Mouse (Mus musculus) forebrain, embryonic 11.5 days (tissue): ENCODE measurements around the gene Acvrl1. TPM values are rescaled to one million over a fixed set of nuclear protein-coding genes. Genes with fewer than 3 reads are reported as not detected.

Experiments used
- ATAC-seq: fragments of 200-750 bp; cut with Nextera tagmentation; replicated peaks from 2 replicates; pipeline ENCODE4 v1.8.0; 2017; ENCODE audit warnings: moderate TSS enrichment; ENCODE audit not compliant: low FRiP score
- DNase-seq: peaks from one replicate; pipeline ENCODE4 v3.0.0-alpha.2; 2017; ENCODE audit warnings: low spot score
- H3K27ac ChIP-seq: fragments of 300-500 bp; sonication (generic); 2 replicates; pipeline ENCODE4 v1.5.1; 2014; ENCODE audit warnings: low read depth, low read length
- H3K27me3 ChIP-seq: fragments of 300-500 bp; sonication (generic); 2 replicates; pipeline ENCODE4 v1.6.1; 2014; ENCODE audit warnings: mild to moderate bottlenecking, low read length, mixed read lengths; ENCODE audit not compliant: control insufficient read depth, insufficient read depth
- H3K36me3 ChIP-seq: fragments of 300-500 bp; sonication (generic); 2 replicates; pipeline ENCODE4 v1.6.1; 2014; ENCODE audit warnings: mild to moderate bottlenecking, low read length, moderate library complexity, mixed read lengths; ENCODE audit not compliant: control insufficient read depth, insufficient read depth
- H3K4me1 ChIP-seq: fragments of 300-500 bp; sonication (generic); replicated peaks from 2 replicates; pipeline ENCODE4 v1.6.1; 2014; ENCODE audit warnings: low read length, mixed read lengths; ENCODE audit not compliant: control insufficient read depth, insufficient read depth
- H3K4me2 ChIP-seq: fragments of 300-500 bp; sonication (generic); 2 replicates; pipeline ENCODE4 v1.6.1; 2014; ENCODE audit warnings: low read depth, mild to moderate bottlenecking, low read length, moderate library complexity, mixed read lengths; ENCODE audit not compliant: severe bottlenecking
- H3K4me3 ChIP-seq: fragments of 300-500 bp; sonication (generic); 2 replicates; pipeline ENCODE4 v1.5.1; 2014; ENCODE audit warnings: low read depth, low read length
- H3K9ac ChIP-seq: fragments of 300-500 bp; sonication (generic); 2 replicates; pipeline ENCODE4 v1.6.1; 2014; ENCODE audit warnings: low read length
- H3K9me3 ChIP-seq: fragments of 300-500 bp; sonication (generic); 2 replicates; pipeline ENCODE4 v1.6.1; 2016; ENCODE audit warnings: low read length, mixed read lengths; ENCODE audit not compliant: control insufficient read depth
- WGBS: fragments of 180-500 bp; shearing (Covaris S2); extraction: QIAGEN DNeasy Blood & Tissue Kit; methylation state at CpG from one replicate; pipeline ENCODE4 v1.1.7; 2014; 5-methylcytosine and 5-hydroxymethylcytosine counted together
- polyA plus RNA-seq: library from polyadenylated mRNA; unstranded; fragments of >200 nt; fragmentation: Nextera tagmentation; extraction: Ambion mirVana; gene quantifications from 2 replicates; pipeline ENCODE4 v1.2.1, GENCODE M21; 2014

Gene Acvrl1
- polyA plus RNA-seq, 1 experiment from 2014 or later, result 7.2 TPM

DNA sequence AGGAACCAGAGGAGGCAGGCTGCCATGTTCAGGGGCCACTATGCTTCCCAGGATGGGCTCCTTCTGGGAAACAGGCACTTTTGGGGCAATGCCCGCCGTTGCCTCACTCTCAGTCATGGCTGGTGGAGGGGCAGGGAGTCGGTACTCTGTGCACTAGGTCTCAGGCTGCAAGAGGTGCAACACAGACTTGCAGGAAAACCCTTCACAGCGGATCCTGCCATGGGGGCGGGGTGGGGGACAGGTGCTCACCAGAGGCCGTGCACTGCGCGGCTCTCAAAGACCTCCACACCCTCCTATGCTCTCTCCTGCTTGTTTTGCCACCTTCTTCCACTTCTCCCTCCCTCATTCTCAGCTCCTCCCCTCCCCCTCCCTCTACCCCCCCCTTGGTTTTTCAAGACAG, 14.3 kb downstream of the Acvrl1 start:
- WGBS, result 60% methylated on average over 8 of the region's 8 CpGs
- Histone ChIP-seq H3K27ac (no peak overlapping the region), H3K27me3 (no peaks in the 10 kb centered on the region), H3K4me3 (no peak overlapping the region), H3K9ac (no peak overlapping the region), H3K4me1 (peaks cover 15% of the 10 kb centered on the region), H3K4me2 (no peak overlapping the region), H3K9me3 (no peaks in the 10 kb centered on the region), H3K36me3 (no peaks in the 10 kb centered on the region)
- DNase-seq (no peak), ATAC-seq (no peak)

DNA sequence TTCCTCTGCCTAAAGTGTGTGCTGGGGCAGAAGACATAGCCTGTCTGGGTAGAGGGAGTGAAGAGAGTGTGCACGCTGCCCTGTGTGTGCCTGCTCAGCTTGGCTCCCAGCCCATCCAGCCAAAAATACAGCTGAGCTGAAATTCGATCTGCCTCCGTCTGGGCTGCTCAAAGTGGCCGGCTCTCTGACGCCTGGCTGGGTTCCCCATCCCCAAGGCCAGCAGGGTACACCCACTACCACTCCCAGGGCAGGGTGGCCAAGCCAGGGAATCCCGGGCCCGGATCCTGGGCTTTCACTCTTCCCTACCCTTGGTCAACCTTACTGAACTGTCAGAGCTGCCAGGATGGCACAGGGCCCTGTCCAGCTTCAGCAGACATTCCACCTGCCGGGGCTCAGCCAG, 15.2 kb downstream of the Acvrl1 start:
- peaks cover 15% of the 10 kb centered on the region for H3K4me1 ChIP-seq
- H3K9me3 ChIP-seq, result no peaks in the 10 kb centered on the region
- H3K27me3 ChIP-seq, result no peaks in the 10 kb centered on the region
- H3K9ac ChIP-seq, result no peak overlapping the region; the same call in 1 of the 2 replicates
- H3K36me3 ChIP-seq, result no peaks in the 10 kb centered on the region
- no peak overlapping the region for H3K27ac ChIP-seq
- H3K4me3 ChIP-seq, result no peak overlapping the region
- no peak overlapping the region for H3K4me2 ChIP-seq
- DNase-seq (no peak), ATAC-seq (no peak)
- WGBS, result 24% methylated on average over 8 of the region's 8 CpGs

DNA sequence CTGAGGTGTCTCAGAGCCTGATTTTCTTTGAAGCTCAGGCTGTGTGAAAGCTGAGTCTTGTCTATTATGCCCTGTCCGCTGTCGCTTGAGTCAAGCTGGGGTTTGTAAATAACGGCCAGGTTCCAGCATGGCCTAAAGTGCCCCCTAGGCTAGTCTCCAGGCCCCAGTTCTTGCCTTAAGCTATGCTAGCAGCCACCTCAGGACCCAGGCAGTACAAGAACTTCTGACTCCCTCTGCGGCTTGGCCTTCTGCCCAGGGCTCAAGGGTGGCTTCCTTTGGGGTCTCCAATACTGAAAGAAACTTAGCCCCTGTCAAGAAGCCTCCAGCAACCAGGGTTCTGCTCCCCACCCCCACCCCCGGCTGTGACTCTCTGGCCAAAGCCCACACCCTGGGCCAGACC, 15.9 kb downstream of the Acvrl1 start:
- Histone ChIP-seq H3K9ac (no peak overlapping the region), H3K4me1 (peaks cover 15% of the 10 kb centered on the region), H3K4me3 (no peak overlapping the region), H3K27me3 (no peaks in the 10 kb centered on the region), H3K27ac (no peak overlapping the region), H3K4me2 (no peak overlapping the region), H3K9me3 (no peaks in the 10 kb centered on the region), H3K36me3 (no peaks in the 10 kb centered on the region)
- DNase-seq, result no peak
- ATAC-seq, result no peak
- 84% methylated on average over 5 of the region's 5 CpGs for WGBS

DNA sequence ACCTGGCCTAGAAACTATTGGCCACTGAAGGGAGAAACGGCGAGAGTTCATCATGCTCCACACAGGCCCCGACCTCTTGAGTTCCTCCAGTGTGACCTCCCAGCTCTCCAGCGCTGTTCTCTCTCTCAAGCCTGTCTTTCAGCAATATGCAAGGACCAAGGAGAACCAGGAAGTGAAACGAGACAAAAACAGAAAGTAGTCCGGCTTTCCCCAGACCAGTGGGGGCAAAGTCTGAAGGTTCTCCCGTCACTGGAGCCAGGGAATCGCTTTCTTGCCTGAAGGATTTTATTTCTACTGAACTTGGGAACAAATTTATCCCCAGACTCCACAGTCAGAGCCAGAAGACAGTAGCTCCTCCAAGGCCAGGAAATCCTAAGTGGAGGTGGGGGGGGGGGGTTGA, 16.5 kb downstream of the Acvrl1 start:
- H3K4me1 ChIP-seq, result peaks cover 10% of the 10 kb centered on the region; the same call in 1 of the 2 replicates
- no peak for ATAC-seq

DNA sequence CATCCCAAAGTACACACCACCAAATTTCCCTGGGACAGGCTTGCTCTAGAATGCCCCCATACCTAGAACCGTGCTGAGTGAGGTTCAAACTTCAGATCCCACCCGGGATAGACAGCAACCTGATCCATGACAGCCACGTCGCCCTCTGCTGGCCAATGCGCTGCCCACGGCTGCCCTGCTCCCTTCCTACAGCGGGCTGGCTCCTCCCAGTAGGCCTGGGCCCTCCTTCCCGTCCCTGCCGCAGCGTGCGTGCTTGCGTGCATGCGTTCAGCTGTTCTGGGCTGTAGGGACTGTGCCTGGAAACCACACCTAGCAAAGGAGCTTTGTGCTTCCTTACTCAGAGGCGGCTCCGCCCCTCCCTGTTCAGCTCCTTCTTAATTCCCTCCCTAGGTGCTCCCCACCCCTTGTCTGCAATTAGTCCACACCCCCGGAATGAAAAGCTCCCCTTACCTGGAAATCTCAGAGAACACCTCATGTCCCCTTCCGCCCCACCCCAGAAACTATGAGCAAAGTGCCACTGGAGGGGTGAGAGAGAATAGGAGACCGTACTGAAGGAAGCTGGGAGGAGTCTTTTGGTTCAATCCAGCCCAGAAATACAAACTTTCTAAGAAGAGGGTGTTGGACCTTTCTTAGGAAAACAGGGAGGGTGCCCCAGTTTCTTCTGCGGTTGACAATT, 17.2 kb downstream of the Acvrl1 start:
- no peak overlapping the region for H3K4me3 ChIP-seq
- peak overlapping the region; percentile 34 for H3K4me2 ChIP-seq
- WGBS, result 10% methylated on average over 19 of the region's 19 CpGs
- DNase-seq (peak; percentile 97), ATAC-seq (peak; percentile 95)
- no peaks in the 10 kb centered on the region for H3K36me3 ChIP-seq
- peak overlapping the region; percentile 41; the same call in 1 of the 2 replicates for H3K9ac ChIP-seq
- no peaks in the 10 kb centered on the region for H3K9me3 ChIP-seq
- no peak overlapping the region for H3K27ac ChIP-seq
- H3K4me1 ChIP-seq, result peaks cover 3% of the 10 kb centered on the region; the same call in 1 of the 2 replicates
- no peaks in the 10 kb centered on the region for H3K27me3 ChIP-seq

More for the DNA sequence above, 16.5 kb downstream of the Acvrl1 start:
- Histone ChIP-seq H3K27me3 (no peaks in the 10 kb centered on the region), H3K36me3 (no peaks in the 10 kb centered on the region), H3K9me3 (no peaks in the 10 kb centered on the region), H3K4me2 (no peak overlapping the region), H3K27ac (no peak overlapping the region), H3K4me3 (no peak overlapping the region), H3K9ac (no peak overlapping the region)
- 88% methylated on average over 8 of the region's 8 CpGs for WGBS
- no peak for DNase-seq

DNA sequence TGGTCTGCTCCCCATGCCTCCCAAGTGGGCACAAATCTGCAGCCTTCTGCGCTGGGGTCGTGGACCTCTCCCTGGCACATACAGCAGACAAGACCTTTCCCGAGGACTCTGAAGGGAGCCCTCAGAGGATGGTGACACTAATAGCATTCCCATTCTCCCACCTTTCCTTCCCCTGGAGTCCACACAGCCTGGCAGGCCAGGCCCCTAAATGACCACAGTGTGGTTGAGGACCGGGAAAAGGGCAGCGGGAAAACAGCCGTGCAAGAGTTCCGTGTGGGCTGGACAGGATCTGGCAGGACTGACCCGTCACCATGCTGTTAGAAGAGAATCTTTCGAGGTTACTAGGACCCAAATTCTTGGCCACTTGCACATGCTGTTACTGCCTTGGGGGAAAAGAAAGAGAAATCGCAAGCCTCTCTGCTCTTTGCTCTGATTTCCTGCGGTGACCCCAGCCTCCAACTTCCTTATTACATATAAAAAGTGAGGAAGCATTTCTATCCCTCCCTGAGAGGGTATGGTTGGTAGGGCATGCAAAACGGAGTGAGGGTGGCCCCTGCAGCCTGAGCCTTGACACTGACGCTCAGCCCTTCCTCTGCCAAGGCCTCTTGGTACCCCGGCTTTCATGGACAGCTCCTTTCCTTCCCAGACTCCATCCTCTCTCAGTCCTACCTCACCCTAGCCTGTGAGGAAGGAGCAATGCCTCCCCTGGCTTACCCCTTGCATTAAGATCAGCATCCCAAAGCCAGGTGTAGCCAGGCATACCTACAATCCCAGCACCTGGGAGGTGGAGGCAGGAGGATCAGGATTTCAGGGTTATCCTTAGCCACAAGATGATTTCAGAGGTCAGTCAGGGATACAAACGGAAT, 18.0 kb downstream of the Acvrl1 start:
- Histone ChIP-seq H3K27ac (no peak overlapping the region), H3K27me3 (no peaks in the 10 kb centered on the region), H3K36me3 (no peaks in the 10 kb centered on the region), H3K4me1 (peaks cover 3% of the 10 kb centered on the region; the same call in 1 of the 2 replicates), H3K9me3 (no peaks in the 10 kb centered on the region), H3K9ac (peak overlapping the region; percentile 41; the same call in 1 of the 2 replicates), H3K4me2 (no peak overlapping the region), H3K4me3 (no peak overlapping the region)
- no peak for DNase-seq
- ATAC-seq, result no peak
- WGBS, result 71% methylated on average over 15 of the region's 15 CpGs

DNA sequence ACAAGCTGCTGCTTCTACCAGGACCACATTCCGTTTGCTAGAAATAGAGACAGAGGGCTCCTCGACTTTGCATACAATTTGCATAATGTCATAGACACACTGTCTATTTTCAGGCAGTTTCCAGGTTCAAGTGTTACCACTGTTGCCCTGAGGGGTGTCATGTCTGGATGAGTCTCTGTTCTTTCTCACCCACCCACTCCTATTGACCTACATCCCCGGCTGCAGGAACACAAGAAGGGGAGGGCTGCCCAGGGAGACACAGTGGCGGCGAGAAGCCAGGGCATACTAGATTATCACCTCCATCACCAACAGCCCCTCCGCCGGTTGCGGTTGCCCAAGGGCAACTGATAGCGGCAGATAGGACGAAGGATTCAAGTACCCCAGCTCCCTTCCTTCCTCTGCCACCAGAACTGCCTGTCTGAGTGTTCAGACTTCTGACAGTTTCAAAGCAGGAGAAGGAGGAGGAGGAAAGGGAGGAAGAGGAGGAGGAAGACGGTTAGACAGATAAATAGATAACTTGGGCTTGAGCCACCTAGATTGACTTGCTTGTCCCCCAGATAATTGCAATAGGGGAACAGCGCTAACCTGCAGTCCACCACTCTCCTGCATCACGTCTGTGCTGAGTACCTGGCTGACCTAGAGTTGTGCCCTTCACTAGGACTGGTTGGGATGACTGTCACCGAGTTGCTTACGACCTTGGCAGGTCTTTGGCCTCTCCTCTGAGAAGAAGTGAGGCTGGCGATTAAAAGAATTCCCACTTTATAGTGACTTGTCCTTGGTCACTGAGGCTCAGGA, 19.0 kb downstream of the Acvrl1 start:
- peaks cover 3% of the 10 kb centered on the region; the same call in 1 of the 2 replicates for H3K4me1 ChIP-seq
- H3K36me3 ChIP-seq, result no peaks in the 10 kb centered on the region
- H3K27ac ChIP-seq, result no peak overlapping the region
- no peak overlapping the region for H3K4me3 ChIP-seq
- DNase-seq (no peak), ATAC-seq (no peak)
- no peaks in the 10 kb centered on the region for H3K9me3 ChIP-seq
- H3K4me2 ChIP-seq, result no peak overlapping the region
- H3K9ac ChIP-seq, result no peak overlapping the region
- WGBS, result 83% methylated on average over 16 of the region's 16 CpGs
- H3K27me3 ChIP-seq, result no peaks in the 10 kb centered on the region

DNA sequence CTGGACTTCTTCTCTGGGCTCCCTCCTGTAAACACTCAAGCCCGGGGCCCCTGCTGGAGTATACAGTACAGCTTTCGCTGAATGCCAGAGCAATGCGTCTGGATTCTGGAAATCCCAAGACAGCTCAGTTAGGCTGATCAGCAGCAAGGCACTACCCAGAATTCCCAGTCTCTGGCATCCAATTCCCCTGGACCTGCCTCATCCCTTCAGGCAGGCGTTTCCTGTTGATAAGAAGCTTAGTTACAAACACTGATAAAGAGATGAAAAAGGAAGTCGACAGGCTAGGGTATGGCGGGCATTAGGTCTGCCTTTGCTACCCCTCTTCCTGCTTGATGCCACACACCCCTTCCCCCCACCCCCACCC, 19.6 kb downstream of the Acvrl1 start:
- Histone ChIP-seq H3K27me3 (no peaks in the 10 kb centered on the region), H3K27ac (no peak overlapping the region), H3K4me2 (no peak overlapping the region), H3K4me3 (no peak overlapping the region), H3K4me1 (peaks cover 3% of the 10 kb centered on the region; the same call in 1 of the 2 replicates), H3K9ac (no peak overlapping the region), H3K9me3 (no peaks in the 10 kb centered on the region), H3K36me3 (no peaks in the 10 kb centered on the region)
- ATAC-seq (no peak), DNase-seq (no peak)
- 69% methylated on average over 6 of the region's 6 CpGs for WGBS
